Mouse (Mus musculus): Measurements from ENCODE around the gene Ltb4r2. TPM values are rescaled to one million over a fixed set of nuclear protein-coding genes. Genes with fewer than 3 reads are reported as not detected.

The Ltb4r2 gene
- total RNA-seq, 2 experiments from 2014 or later = 0.20 to 0.67 TPM

Other genes with a start within 250 kb of the Ltb4r2 start
- gene Nrl, start 236.4 kb upstream of the Ltb4r2 start, total RNA-seq (2021) = under 1 TPM; 0.44 to 0.77 TPM
- 10 to 100 TPM; 24.8 to 28.9 TPM for gene Pck2, start 221.2 kb upstream of the Ltb4r2 start, total RNA-seq (2021)
- gene Dcaf11, start 201.4 kb upstream of the Ltb4r2 start, total RNA-seq (2021) = 10 to 100 TPM; 76.9 to 82.1 TPM
- 1 to 10 TPM in 1 of 2 experiments, not detected in 1; 1.0 TPM for gene A730061H03Rik, start 201.0 kb upstream of the Ltb4r2 start, total RNA-seq (2021)
- gene Fitm1, start 185.8 kb upstream of the Ltb4r2 start, total RNA-seq (2021) = not detected
- gene Psme1, start 183.3 kb upstream of the Ltb4r2 start, total RNA-seq (2021) = 10 to 100 TPM; 41.9 to 50.1 TPM
- 10 to 100 TPM; 49.0 to 52.7 TPM for gene Emc9, start 176.1 kb upstream of the Ltb4r2 start, total RNA-seq (2021)
- gene Psme2, start 170.3 kb upstream of the Ltb4r2 start, total RNA-seq (2021) = 10 to 100 TPM; 42.3 to 45.4 TPM
- 10 to 100 TPM; 30.4 to 33.5 TPM for gene Rnf31, start 169.7 kb upstream of the Ltb4r2 start, total RNA-seq (2021)
- gene Irf9, start 157.9 kb upstream of the Ltb4r2 start, total RNA-seq (2021) = 10 to 100 TPM in 1 of 2 experiments, 1 to 10 TPM in 1; 9.1 to 11.6 TPM
- gene Rec8, start 143.4 kb upstream of the Ltb4r2 start, total RNA-seq (2021) = 1 to 10 TPM; 1.6 to 4.4 TPM
- 100 to 1,000 TPM; 112 to 122 TPM for gene Ipo4, start 125.5 kb upstream of the Ltb4r2 start, total RNA-seq (2021)
- gene Gm49378, start 123.5 kb upstream of the Ltb4r2 start, total RNA-seq (2021) = 1 to 10 TPM in 1 of 2 experiments, under 1 TPM in 1; 0.84 to 4.9 TPM
- 10 to 100 TPM; 39.0 to 41.9 TPM for gene Tm9sf1, start 117.6 kb upstream of the Ltb4r2 start, total RNA-seq (2021)
- gene Tssk4, start 111.2 kb upstream of the Ltb4r2 start, total RNA-seq (2021) = 1 to 10 TPM in 1 of 2 experiments, under 1 TPM in 1; 0.49 to 1.6 TPM
- 10 to 100 TPM; 39.1 to 41.7 TPM for gene Mdp1, start 100.9 kb upstream of the Ltb4r2 start, total RNA-seq (2021)
- 10 to 100 TPM; 20.6 to 24.9 TPM for gene Gmpr2, start 89.5 kb upstream of the Ltb4r2 start, total RNA-seq (2021)
- gene Nedd8, start 89.3 kb upstream of the Ltb4r2 start, total RNA-seq (2021) = 100 to 1,000 TPM; 310 to 333 TPM
- 10 to 100 TPM; 15.2 to 16.9 TPM for gene Tinf2, start 79.6 kb upstream of the Ltb4r2 start, total RNA-seq (2021)
- gene Tgm1, start 47.5 kb upstream of the Ltb4r2 start, total RNA-seq (2021) = not detected
- 10 to 100 TPM; 50.6 to 50.9 TPM for gene Rabggta, start 39.2 kb upstream of the Ltb4r2 start, total RNA-seq (2021)
- gene Dhrs1, start 15.7 kb upstream of the Ltb4r2 start, total RNA-seq (2021) = 10 to 100 TPM; 78.5 to 83.9 TPM
- 10 to 100 TPM; 10.5 to 12.5 TPM for gene Nop9, start 15.7 kb upstream of the Ltb4r2 start, total RNA-seq (2021)
- 1 to 10 TPM; 2.5 to 3.0 TPM for gene Cideb, start 3.0 kb upstream of the Ltb4r2 start, total RNA-seq (2021)
- under 1 TPM; 0.29 to 0.59 TPM for gene Ltb4r1, start 4.5 kb downstream of the Ltb4r2 start, total RNA-seq (2021)
- 1 to 10 TPM; 3.8 to 8.0 TPM for gene Adcy4, start 22.7 kb downstream of the Ltb4r2 start, total RNA-seq (2021)
- gene Ripk3, start 27.4 kb downstream of the Ltb4r2 start, total RNA-seq (2021) = under 1 TPM in 1 of 2 experiments, not detected in 1; 0.89 TPM
- 1 to 10 TPM; 1.8 TPM for gene Nfatc4, start 61.7 kb downstream of the Ltb4r2 start, total RNA-seq (2021)
- 1 to 10 TPM; 7.9 to 9.5 TPM for gene Nynrin, start 92.6 kb downstream of the Ltb4r2 start, total RNA-seq (2021)
- gene Cbln3, start 123.0 kb downstream of the Ltb4r2 start, total RNA-seq (2021) = under 1 TPM; 0.29 to 0.49 TPM
- 10 to 100 TPM; 11.4 to 12.7 TPM for gene Khnyn, start 123.5 kb downstream of the Ltb4r2 start, total RNA-seq (2021)
- 100 to 1,000 TPM in 1 of 2 experiments, 10 to 100 TPM in 1; 89.7 to 104 TPM for gene Sdr39u1, start 138.9 kb downstream of the Ltb4r2 start, total RNA-seq (2021)
- gene Cma1, start 183.2 kb downstream of the Ltb4r2 start, total RNA-seq (2021) = not detected
- not detected for gene Cma2, start 189.6 kb downstream of the Ltb4r2 start, total RNA-seq (2021)